Mouse (Mus musculus) ES-Bruce4 (cell line): ENCODE measurements around the gene Dpp9. TPM values are rescaled to one million over a fixed set of nuclear protein-coding genes. Genes with fewer than 3 reads are reported as not detected.
A peak's percentile ranks its signal among the peaks of the same experiment; 100 is the strongest.

ENCODE experiments used
- H3K27ac ChIP-seq: 2 replicates; pipeline ENCODE4 v1.5.1; 2012; ENCODE audit warnings: low read length, inconsistent platforms; ENCODE audit not compliant: insufficient read depth
- H3K27me3 ChIP-seq: 2 replicates; pipeline ENCODE4 v1.6.1; 2012; ENCODE audit warnings: mild to moderate bottlenecking, low read length, inconsistent platforms; ENCODE audit not compliant: control insufficient read depth, poor library complexity, insufficient read depth, severe bottlenecking
- H3K36me3 ChIP-seq: 2 replicates; pipeline ENCODE4 v1.6.1; 2012; ENCODE audit warnings: inconsistent platforms, mild to moderate bottlenecking, low read length, moderate library complexity; ENCODE audit not compliant: control insufficient read depth, poor library complexity, insufficient read depth, severe bottlenecking
- H3K4me1 ChIP-seq: one replicate; pipeline ENCODE4 v1.8.1; 2011; ENCODE audit warnings: low read length; ENCODE audit not compliant: control insufficient read depth, insufficient read depth
- H3K4me3 ChIP-seq: 2 replicates; pipeline ENCODE4 v1.5.1; 2011; ENCODE audit warnings: low read depth, mild to moderate bottlenecking, low read length
- H3K9ac ChIP-seq: 2 replicates; pipeline ENCODE4 v1.6.1; 2012; ENCODE audit warnings: low read depth, mild to moderate bottlenecking, inconsistent platforms; ENCODE audit not compliant: poor library complexity, severe bottlenecking
- H3K9me3 ChIP-seq: replicated peaks from 2 replicates; pipeline ENCODE4 v1.6.1; 2012; ENCODE audit warnings: mild to moderate bottlenecking, low read length, inconsistent platforms; ENCODE audit not compliant: control insufficient read depth, poor library complexity, insufficient read depth, severe bottlenecking
- CTCF ChIP-seq: IDR thresholded peaks from one replicate; pipeline ENCODE4 v1.8.1; 2011; ENCODE audit warnings: low read depth, low read length
- EP300 ChIP-seq: IDR thresholded peaks from 2 replicates; pipeline ENCODE4 v1.6.1; 2011; ENCODE audit warnings: low read depth, low read length; ENCODE audit not compliant: insufficient read depth
- POLR2A ChIP-seq: IDR thresholded peaks from one replicate; pipeline ENCODE4 v1.8.1; 2011; ENCODE audit warnings: low read length; ENCODE audit not compliant: insufficient read depth
- polyA plus RNA-seq: library from polyadenylated mRNA; stranded (reverse); fragments of >200 nt; gene quantifications from 2 replicates; pipeline ENCODE4 v1.2.4, GENCODE M21; 2011; ENCODE audit warnings: low read depth; ENCODE audit not compliant: missing spikeins, insufficient read depth, insufficient read length

Gene Dpp9
- polyA plus RNA-seq, 1 experiment = 20.9 TPM

GRCm38 (mm10) chr17:56170636-56171035, 48.1 kb downstream of the Dpp9 start:
- no peaks in the 10 kb centered on the region for H3K4me1 ChIP-seq
- no peak for TF ChIP-seq POLR2A
- no peak for TF ChIP-seq CTCF
- no peak for TF ChIP-seq EP300
- no peak overlapping the region for H3K4me3 ChIP-seq
- H3K27ac ChIP-seq = no peak overlapping the region
- H3K9me3 ChIP-seq = no peaks in the 10 kb centered on the region
- no peaks in the 10 kb centered on the region for H3K36me3 ChIP-seq
- H3K9ac ChIP-seq = no peak overlapping the region
- no peaks in the 10 kb centered on the region for H3K27me3 ChIP-seq

- no peak overlapping the region for H3K9ac ChIP-seq
- H3K4me1 ChIP-seq = no peaks in the 10 kb centered on the region
- H3K9me3 ChIP-seq = no peaks in the 10 kb centered on the region
- no peaks in the 10 kb centered on the region for H3K36me3 ChIP-seq
- no peak overlapping the region for H3K27ac ChIP-seq
- TF ChIP-seq EP300 (no peak), CTCF (no peak), POLR2A (no peak)
- H3K4me3 ChIP-seq = no peak overlapping the region
- H3K27me3 ChIP-seq = no peaks in the 10 kb centered on the region
Observed at GRCm38 (mm10) chr17:56169830-56170229, 48.9 kb downstream of the Dpp9 start.

- Histone ChIP-seq H3K4me1 (no peaks in the 10 kb centered on the region), H3K36me3 (no peaks in the 10 kb centered on the region), H3K9me3 (no peaks in the 10 kb centered on the region), H3K27me3 (no peaks in the 10 kb centered on the region), H3K27ac (no peak overlapping the region), H3K4me3 (no peak overlapping the region), H3K9ac (no peak overlapping the region)
- TF ChIP-seq EP300 (no peak), POLR2A (no peak), CTCF (no peak)
Observed at GRCm38 (mm10) chr17:56165671-56166070, 53.0 kb downstream of the Dpp9 start.

DNA sequence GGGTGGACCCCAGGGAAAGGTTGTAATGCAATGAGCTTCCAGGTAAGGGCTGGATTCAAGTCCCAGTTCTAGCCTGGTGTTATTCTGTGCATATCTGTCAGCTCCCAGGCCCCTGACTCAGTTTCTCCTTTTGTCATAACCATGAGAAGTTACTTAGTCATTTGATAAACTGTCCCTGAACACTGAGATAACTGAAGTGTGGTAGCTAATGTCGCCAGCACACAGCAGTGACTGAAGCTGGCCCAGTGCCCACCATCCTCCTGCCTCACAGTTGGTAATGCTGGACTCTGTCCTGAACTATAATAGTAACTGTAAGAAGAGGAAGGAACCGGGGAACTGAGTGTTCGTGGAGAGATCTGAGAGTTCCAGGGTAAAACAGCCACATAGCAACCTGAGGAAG, 54.2 kb downstream of the Dpp9 start:
- no peak overlapping the region for H3K9ac ChIP-seq
- no peaks in the 10 kb centered on the region for H3K36me3 ChIP-seq
- H3K4me1 ChIP-seq = no peaks in the 10 kb centered on the region
- no peak overlapping the region for H3K27ac ChIP-seq
- H3K9me3 ChIP-seq = no peaks in the 10 kb centered on the region
- no peak for TF ChIP-seq EP300
- TF ChIP-seq CTCF = no peak
- no peak for TF ChIP-seq POLR2A
- H3K27me3 ChIP-seq = no peaks in the 10 kb centered on the region
- no peak overlapping the region for H3K4me3 ChIP-seq

- H3K9ac ChIP-seq = no peak overlapping the region
- H3K4me1 ChIP-seq = no peaks in the 10 kb centered on the region
- no peak overlapping the region for H3K27ac ChIP-seq
- no peaks in the 10 kb centered on the region for H3K9me3 ChIP-seq
- no peaks in the 10 kb centered on the region for H3K36me3 ChIP-seq
- no peak overlapping the region for H3K4me3 ChIP-seq
- no peaks in the 10 kb centered on the region for H3K27me3 ChIP-seq
- no peak for TF ChIP-seq POLR2A
- TF ChIP-seq CTCF = no peak
- no peak for TF ChIP-seq EP300
Observed at GRCm38 (mm10) chr17:56163523-56164102, 55.1 kb downstream of the Dpp9 start.

DNA sequence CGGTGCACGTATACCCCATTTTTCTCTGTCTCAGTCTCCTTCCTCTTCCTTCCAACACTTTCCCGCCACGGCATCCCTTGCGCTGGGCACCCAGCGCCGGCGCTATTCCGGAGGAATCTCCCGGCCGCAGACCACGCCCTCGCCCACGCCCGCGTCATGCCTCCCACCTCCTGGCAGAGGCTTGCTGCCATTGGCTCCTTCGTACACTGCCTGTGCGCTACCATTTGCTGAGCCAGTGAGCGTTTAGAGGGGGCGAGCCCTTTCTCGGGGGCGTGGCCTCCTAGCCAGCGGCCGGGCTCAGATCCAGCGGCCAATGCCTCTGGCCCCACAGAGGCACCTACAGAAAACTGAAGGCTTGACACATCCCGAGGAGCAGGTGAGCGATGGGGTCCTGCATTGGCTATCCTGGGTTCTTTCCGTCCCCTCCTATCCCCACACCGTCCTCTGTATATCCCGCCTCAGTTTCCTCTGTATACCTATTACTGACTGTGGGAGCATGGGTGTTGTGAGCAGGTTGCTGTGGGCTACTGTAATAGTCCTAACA, 56.4 kb downstream of the Dpp9 start, which contains the start of gene Tnfaip8l1:
TSS of gene Tnfaip8l1 (plus strand) at position 247 of the 544 bp plus-strand sequence.
- TF ChIP-seq POLR2A = peak; percentile 56
- TF ChIP-seq EP300 = no peak
- Histone ChIP-seq H3K27me3 (no peaks in the 10 kb centered on the region), H3K4me1 (no peaks in the 10 kb centered on the region), H3K9ac (peak within 1 kb of the TSS; percentile 43; the same call in 1 of the 2 replicates), H3K9me3 (no peaks in the 10 kb centered on the region), H3K4me3 (peak within 1 kb of the TSS; percentile 69), H3K36me3 (no peaks in the 10 kb centered on the region), H3K27ac (no peak within 1 kb of the TSS)
